In genomic region chr17:64603134-64603533, GRCm38 (mm10) we compare ENCODE assay signal across 8 mouse cellular contexts. TPM values are rescaled to one million over a fixed set of nuclear protein-coding genes. Genes with fewer than 3 reads are reported as not detected.
DNase-seq lines count a peak whose midpoint lies in the region; ATAC-seq lines count a peak whose summit lies in the region.

No protein-coding gene starts in this region.

- peak overlapping the region; percentile 74 for H3K4me2 ChIP-seq in kidney, embryonic 16.5 days (replicated peaks; ENCODE audit: low read depth, low read length)
- H3K4me2 ChIP-seq in hindbrain, embryonic 12.5 days (replicated peaks), result peak overlapping the region; percentile 97
- peak overlapping the region; percentile 98 for H3K4me2 ChIP-seq in midbrain, embryonic 14.5 days (ENCODE audit: low read length)

- H3K27ac ChIP-seq in kidney, embryonic 16.5 days (ENCODE audit: low read length), result no peak overlapping the region
- H3K27ac ChIP-seq in hindbrain, embryonic 12.5 days, result no peak overlapping the region
- no peak overlapping the region for H3K27ac ChIP-seq in midbrain, embryonic 14.5 days (replicated peaks; ENCODE audit: low read depth, low read length)

- no peak for ATAC-seq in kidney, embryonic 16.5 days (ENCODE audit: low FRiP score, low TSS enrichment)
- no peak for ATAC-seq in hindbrain, embryonic 12.5 days (ENCODE audit: low FRiP score)
- ATAC-seq in midbrain, embryonic 14.5 days (ENCODE audit: low FRiP score, low TSS enrichment), result no peak
- ATAC-seq in monocyte, adult 5-6 weeks (replicated peaks; ENCODE audit: insufficient number of reproducible peaks, low FRiP score, low TSS enrichment, poor library complexity, severe bottlenecking), result no peak
- ATAC-seq in cerebellum, adult (ENCODE audit: insufficient number of reproducible peaks, low FRiP score, low TSS enrichment), result no peak

- no peaks in the 10 kb centered on the region for H3K9me3 ChIP-seq in kidney, embryonic 16.5 days (ENCODE audit: low read length)
- no peaks in the 10 kb centered on the region for H3K9me3 ChIP-seq in hindbrain, embryonic 12.5 days (replicated peaks)
- no peaks in the 10 kb centered on the region for H3K9me3 ChIP-seq in midbrain, embryonic 14.5 days (ENCODE audit: control insufficient read depth, low read length)

- no peaks in the 10 kb centered on the region for H3K36me3 ChIP-seq in kidney, embryonic 16.5 days (ENCODE audit: insufficient read depth, low read length)
- no peaks in the 10 kb centered on the region for H3K36me3 ChIP-seq in hindbrain, embryonic 12.5 days
- no peaks in the 10 kb centered on the region for H3K36me3 ChIP-seq in midbrain, embryonic 14.5 days (ENCODE audit: control insufficient read depth, insufficient read depth, low read length)

- peak overlapping the region; percentile 93; the same call in 1 of the 2 replicates for H3K9ac ChIP-seq in kidney, embryonic 16.5 days (replicated peaks; ENCODE audit: low read length)
- H3K9ac ChIP-seq in hindbrain, embryonic 12.5 days, result 0 out of 2 replicates have a peak overlapping the region, but pooled peaks have one; percentile 18
- H3K9ac ChIP-seq in midbrain, embryonic 14.5 days (replicated peaks; ENCODE audit: low read length), result peak overlapping the region; percentile 86; the same call in 1 of the 2 replicates

- no peak for DNase-seq in kidney, postnatal 14 days
- DNase-seq in adrenal gland, postnatal 14 days, result peak; percentile 74
- DNase-seq in midbrain, embryonic 14.5 days, result no peak
- no peak for DNase-seq in thymus, adult 18-20 months

- H3K27me3 ChIP-seq in kidney, embryonic 16.5 days (ENCODE audit: insufficient read depth, low read length), result no peaks in the 10 kb centered on the region
- no peaks in the 10 kb centered on the region for H3K27me3 ChIP-seq in hindbrain, embryonic 12.5 days
- no peaks in the 10 kb centered on the region for H3K27me3 ChIP-seq in midbrain, embryonic 14.5 days (ENCODE audit: control insufficient read depth, insufficient read depth, low read length)

- peaks cover 39% of the 10 kb centered on the region for H3K4me1 ChIP-seq in kidney, embryonic 16.5 days (ENCODE audit: insufficient read depth, low read length)
- peaks cover 25% of the 10 kb centered on the region for H3K4me1 ChIP-seq in hindbrain, embryonic 12.5 days
- peaks cover 12% of the 10 kb centered on the region for H3K4me1 ChIP-seq in midbrain, embryonic 14.5 days (ENCODE audit: control insufficient read depth, insufficient read depth, low read length)

- 42% methylated on average over 9 of the region's 9 CpGs for WGBS in kidney, embryonic 16.5 days
- WGBS in hindbrain, embryonic 12.5 days, result 60% methylated on average over 9 of the region's 9 CpGs
- 55% methylated on average over 9 of the region's 9 CpGs for WGBS in midbrain, embryonic 14.5 days

- peak overlapping the region; percentile 87 for H3K4me3 ChIP-seq in kidney, embryonic 16.5 days (ENCODE audit: low read length)
- peak overlapping the region; percentile 90 for H3K4me3 ChIP-seq in hindbrain, embryonic 12.5 days
- peak overlapping the region; percentile 88 for H3K4me3 ChIP-seq in midbrain, embryonic 14.5 days (replicated peaks; ENCODE audit: low read depth, low read length)

RNA-seq across cellular contexts. Expression of gene Man2a1, which starts 2.6 kb away (rescaled TPM):
- polyA plus RNA-seq in kidney, embryonic 16.5 days (2015; fragmentation: Nextera tagmentation; extraction: Ambion mirVana), result 7.3 and 9.1 TPM in 2 replicates
- total RNA-seq in adrenal gland, postnatal 14 days (2021), result 150 and 156 TPM in 2 replicates
- polyA plus RNA-seq in hindbrain, embryonic 12.5 days (2016; fragmentation: Nextera tagmentation; extraction: Ambion mirVana), result 6.5 and 7.9 TPM in 2 replicates
- polyA plus RNA-seq in midbrain, embryonic 14.5 days (2014; fragmentation: Nextera tagmentation; extraction: Ambion mirVana), result 5.1 and 6.2 TPM in 2 replicates
- 42.0 to 56.6 TPM (median 56.4 TPM) in 3 replicates for total RNA-seq in monocyte, adult 5-6 weeks (2017)

Comparison
In these comparisons a context has a peak if more than half of its experiments do, and no peak if none do; other contexts are left out.
1. H3K9ac ChIP-seq: peak in every context shown above with its lines; median percentile 93 in kidney, embryonic 16.5 days; 86 in midbrain, embryonic 14.5 days; 18 in hindbrain, embryonic 12.5 days.